Mouse (Mus musculus): Measurements from ENCODE around the gene Stat3.

Gene Stat3

DNA sequence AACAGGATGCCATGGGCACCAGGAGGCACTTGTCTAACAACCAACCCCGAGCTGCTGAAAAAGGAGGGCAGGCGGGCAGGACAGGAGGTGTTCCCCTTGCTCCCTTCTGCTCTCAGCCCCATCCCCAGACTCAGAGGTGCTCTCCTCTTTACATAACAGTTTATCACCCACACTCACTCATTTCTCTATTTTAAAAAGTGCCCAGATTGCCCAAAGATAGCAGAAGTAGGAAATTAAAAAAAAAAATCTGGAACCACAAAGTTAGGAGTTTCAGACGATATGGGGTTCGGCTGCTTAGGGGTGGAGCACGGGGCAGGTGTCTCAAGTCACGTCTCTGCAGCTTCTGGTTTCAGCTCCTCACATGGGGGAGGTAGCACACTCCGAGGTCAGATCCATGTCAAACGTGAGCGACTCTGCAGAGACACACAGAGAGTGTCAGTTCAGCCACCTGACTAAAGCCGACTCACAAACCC is 51.0 kb downstream of the Stat3 start:
- no peak for DNase-seq

DNA sequence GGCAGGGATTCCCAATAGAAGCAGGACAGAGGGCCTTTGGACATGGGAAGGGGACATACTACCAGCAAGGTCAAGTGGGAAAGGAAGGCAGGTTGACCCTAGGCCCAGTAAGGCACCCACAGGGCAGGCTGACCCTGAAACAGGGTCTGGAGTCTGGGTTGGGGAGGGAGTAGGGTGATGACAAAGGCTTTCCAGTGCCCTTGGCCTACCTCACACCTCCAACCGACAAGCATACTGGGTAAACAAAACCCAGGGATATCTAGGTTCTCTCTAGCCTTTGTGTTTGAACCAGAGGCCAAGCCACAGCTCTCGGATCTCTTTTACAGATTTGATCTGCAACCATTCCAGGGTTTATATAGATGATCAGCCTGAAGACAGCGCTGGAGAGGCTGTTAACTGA is 51.6 kb downstream of the Stat3 start:
- no peak for DNase-seq

DNA sequence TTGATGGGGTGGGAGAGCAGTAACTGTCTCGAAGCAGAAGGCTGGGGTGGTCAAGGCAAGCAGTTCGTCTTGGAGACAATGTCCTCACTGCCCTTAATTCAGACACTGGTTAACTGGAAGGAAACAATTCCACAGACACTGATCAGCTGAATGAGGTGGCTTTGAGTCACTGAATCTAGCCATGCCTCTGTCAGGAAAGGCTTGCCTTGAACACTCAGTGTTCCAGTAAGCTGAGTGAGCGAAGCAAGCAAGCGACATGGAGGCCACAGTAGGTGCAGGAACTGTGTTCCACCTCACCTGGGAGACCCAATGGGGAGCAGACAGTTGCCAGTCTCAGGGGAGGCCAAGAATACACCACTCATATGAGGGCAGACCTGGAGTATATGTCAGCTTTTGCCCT is 52.1 kb downstream of the Stat3 start:
- no peak for DNase-seq

DNA sequence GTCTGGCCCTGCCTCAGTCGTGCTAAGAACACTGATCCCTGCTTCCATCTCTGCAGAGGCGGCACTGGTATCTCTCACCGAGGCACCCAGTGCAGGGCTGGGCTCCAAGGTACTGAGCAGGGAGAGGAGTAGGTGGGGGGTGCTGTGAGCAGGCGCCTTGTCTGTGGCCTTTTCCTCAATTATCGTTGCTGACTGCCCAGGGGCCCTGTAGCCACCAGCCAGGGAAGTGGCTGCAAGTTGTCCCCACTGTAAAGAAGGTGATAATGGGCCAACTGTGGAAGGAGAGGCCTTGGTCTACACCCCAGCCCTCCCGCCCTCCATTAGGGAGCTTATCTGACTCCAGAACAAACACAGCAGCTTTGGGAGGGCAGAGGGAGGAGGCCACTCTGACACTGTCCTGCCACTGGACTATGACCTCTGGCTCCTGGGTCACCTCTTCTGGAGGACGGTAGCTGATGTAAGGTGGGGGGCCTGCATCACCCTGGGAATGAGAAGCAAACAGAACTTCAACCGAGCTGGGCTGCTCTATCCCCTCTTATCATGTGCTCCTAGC is 53.1 kb downstream of the Stat3 start:
- no peak for DNase-seq

DNA sequence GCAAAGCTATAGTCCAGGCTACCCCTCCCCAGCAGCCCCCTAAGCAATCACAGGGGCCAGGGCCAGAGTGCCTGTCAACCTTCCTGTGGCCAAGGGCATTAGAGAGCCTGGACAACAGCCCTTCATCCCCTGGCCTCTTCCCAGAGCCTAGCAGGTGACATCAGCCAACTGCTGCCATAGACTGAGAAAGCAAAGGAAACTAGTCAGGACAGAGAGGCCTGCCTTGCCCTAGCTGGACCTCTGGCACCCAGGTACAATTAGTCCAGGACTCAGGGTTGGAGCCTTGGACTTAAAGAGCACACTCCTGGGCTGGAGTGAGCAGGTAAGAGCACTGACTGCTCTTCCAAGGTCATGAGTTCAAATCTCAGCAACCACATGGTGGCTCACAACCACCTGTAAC is 53.9 kb downstream of the Stat3 start:
- no peak for DNase-seq

DNA sequence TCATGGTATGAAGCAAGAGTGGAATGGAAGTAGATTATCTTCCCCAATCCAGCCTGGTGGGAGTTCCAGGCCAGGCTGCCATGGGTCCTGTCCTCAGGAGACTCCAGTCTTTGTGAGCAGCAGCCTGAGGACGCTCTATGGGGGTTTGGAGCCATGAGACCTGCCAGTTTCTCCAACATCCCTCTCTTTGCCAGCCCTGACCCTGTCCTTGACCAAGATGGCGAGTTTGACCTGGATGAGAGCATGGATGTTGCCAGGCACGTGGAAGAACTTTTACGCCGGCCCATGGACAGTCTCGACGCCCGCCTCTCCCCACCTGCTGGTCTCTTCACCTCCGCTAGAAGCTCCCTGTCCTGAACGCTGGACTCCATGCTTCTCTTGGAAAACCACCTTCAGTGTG is 55.7 kb downstream of the Stat3 start:
- no peak for DNase-seq

DNA sequence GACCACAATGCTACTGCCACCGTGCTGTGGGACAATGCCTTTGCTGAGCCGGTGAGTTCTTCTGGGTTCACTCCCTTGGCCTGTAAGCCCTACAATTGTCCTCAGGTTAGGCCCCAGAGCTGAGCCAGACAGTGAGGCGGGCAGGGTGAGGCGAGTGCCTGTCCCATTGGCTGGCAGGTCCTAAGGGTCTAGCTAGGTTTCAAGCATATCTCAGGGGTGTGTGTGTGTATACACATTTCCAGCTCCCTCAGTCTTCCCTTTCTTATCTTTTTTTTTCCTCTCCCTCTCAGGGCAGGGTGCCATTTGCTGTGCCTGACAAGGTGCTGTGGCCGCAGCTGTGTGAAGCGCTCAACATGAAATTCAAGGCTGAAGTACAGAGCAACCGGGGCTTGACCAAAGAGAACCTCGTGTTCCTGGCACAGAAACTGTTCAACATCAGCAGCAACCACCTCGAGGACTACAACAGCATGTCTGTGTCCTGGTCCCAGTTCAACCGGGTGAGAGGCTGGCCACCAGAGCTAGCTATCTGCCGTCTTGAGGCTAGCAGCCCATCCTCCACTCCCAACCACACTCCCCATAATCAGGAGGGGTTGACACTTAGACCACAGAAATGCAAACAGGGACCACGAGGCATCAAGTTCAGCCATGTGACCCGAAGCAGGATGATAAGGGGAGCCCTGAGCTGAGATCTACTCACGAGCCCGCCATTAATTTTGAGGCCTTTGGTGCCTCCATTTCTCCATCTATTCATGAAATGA is 59.8 kb downstream of the Stat3 start:
- no peak for DNase-seq

DNA sequence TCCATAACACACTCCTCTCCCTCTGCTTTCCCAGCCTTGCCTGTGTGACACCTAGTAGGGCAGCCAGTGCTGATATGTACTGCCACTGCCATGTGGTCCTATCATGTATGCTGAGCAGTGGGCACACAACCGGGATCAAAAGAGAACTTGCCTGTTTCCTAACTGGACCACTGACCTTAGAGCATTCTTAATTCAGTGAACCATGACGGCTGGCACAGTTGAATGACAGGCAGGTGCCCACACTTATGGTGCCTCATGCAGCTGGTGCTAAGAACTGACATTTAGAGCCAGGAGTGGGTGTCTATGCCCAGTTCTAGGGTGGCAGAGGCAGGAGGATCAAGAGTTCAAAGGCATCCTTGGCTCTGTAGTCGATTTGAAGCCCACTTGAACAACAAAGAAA is 63.6 kb downstream of the Stat3 start:
- peak in 1 of 2 experiments; percentile 33 for DNase-seq

DNA sequence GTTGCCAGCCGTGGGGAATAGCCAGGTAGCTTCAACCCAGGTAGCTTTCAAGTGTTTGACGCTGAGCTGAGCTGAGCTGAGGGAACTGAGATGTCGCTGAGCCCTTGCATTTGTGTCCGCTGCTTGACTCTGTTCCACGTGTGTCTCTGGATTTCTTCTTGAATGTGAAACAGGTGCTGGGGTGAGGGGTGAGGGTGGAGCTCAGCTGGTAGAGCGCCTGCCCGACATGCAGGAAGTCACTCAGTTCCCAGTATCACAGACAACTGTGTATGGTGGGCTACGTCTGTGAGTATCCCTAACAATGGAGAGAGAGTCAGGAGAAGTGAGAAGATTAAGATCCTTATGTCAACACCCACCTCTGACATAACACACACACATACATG is 68.4 kb downstream of the Stat3 start:
- DNase-seq: no peak

DNA sequence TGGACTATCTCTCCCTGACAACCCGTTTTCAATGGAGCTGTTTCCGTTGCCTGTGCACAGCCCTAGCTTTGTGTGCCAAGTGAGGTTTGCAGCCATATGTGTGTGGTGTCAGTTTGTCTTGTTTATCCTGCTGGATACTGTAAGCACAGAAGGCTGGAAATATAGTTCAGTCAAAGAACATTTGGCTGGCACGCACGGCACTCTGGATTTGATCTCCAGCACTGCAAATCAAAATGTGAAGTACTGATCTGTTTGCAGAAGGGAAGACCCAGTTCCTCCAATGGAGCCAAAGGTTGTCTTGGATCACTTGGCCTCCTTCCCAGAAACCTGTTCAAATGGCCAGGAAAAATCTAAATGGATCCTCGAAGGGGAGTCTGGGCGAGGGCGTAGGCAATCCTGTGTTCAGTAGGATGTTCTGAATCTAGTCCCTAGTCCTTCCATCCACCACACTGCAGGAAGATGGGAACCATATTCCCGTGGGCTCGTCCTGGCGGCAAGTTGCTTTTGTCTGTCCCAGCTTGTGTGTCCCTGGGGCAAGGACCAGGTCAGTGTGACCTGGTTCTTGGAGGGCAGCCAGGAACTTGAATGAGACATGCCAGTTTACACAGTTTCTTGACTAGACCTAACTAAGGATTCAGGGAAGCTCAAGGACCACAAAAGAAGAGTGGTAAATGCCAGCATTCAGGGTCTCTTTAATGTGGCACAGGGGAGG is 68.9 kb downstream of the Stat3 start:
- DNase-seq: no peak

DNA sequence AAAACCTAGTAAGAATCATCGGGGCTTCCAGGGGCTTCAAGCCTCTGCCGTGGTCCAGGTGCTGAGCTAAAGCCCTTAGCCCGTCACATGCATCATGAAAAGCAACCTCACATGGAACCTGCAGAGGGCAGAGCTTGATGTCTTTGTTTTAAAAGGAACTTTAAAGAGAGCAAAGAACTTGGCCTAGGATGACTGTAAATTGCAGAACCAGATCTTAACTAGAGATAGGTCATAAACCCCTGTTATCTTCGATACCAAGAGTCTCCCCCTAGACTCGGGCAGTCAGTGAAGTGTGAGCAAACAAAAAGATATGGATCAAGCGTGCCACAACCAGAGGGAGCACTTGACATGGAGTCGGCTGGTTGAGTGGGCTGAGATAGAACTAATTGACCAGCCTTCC is 73.7 kb downstream of the Stat3 start:
- no peak for DNase-seq

DNA sequence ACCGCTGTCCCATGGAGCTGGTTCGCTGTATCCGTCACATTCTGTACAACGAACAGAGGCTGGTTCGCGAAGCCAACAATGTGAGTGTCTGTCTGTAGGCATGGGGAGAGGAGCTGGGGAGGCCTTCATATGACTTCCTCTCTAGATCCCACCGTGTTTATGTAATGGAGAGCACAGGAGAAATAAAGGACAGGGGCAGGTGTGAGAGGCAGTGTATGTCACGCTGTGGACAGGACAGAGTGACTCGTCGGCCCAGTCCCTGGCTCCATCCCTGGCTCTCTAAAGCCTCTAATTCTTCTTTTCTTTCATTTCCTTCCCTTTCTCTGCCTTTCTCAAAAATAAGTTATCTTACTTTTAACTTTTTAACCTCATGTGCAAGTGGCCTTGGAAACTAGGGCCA is 76.2 kb downstream of the Stat3 start:
- no peak for DNase-seq

DNA sequence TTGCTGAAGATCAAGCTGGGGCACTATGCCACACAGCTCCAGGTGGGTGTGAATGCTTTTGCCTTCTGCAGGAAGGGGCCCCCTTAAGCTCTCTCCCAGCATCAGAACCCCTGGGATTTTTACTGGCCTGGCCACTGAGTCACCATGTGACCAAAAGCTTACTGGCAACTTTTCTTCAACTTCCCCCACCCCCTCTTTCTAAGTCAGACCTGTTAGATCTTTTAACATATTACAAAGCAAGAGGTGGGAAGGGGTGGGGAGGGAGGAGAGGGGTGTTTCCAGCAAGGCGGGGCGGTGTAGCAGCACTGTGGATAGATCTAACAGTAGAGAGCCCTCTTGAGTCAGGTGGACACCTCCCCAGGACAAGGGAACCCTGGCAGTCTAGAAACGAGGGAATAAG is 77.5 kb downstream of the Stat3 start:
- no peak for DNase-seq

DNA sequence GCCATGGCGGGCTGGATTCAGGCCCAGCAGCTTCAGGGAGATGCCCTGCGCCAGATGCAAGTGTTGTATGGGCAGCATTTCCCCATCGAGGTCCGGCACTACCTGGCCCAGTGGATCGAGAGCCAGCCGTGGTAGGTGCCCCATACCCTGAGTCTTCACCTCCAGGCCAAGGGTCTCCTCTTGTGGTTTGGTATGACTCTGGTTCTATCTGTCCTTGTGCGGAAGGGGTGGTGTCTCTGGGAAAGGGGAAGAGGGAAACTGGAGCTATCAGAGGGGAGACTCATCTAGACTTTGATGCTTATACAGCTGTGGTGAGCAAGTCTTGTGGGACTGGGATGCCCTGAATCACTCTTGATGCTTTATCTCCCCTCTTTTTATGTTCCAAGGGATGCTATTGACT is 78.0 kb downstream of the Stat3 start:
- no peak for DNase-seq

DNA sequence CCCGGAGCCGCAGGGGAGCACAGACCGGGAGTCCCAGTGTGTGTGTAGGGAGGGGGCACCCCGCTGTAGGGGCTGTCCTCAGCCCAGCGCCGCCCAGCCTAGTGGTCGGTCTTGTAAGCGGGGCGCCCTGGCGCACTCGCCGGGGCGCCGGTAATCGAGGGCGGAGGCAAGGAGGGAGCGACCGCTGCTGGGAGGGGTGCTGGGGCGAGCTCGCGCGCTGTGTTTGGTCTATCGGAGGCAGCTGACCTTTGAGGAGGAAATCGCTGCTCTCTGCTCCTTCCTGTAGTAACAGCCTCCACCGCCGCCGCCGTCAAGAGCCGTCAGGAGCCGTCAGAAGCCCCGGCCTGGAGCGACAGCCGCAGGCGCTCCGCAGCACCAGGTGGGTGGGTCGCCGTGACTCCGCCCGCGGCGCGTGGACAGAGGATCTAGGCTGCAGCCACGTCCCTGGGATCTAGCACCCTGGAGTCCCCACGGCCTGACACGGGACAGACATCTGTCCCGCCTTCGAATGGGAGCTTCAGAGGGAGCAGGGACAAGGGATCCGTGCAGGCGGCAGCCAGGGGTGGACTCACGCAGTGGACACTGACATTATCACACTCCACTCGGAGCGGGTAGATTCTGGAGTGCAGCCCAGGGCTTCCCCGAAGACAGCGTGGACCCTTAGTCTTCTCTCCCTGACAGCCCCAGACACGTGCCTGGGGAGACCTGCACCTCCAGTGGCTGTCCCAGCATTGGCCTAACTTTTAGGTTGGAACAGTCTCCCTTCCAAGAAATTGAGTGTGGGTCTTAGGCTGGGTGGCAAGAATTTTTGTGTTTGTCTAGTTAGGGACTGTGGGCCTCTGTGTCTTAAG is 78.9 kb downstream of the Stat3 start:
- peak; percentile 83 to 91 for DNase-seq

DNA sequence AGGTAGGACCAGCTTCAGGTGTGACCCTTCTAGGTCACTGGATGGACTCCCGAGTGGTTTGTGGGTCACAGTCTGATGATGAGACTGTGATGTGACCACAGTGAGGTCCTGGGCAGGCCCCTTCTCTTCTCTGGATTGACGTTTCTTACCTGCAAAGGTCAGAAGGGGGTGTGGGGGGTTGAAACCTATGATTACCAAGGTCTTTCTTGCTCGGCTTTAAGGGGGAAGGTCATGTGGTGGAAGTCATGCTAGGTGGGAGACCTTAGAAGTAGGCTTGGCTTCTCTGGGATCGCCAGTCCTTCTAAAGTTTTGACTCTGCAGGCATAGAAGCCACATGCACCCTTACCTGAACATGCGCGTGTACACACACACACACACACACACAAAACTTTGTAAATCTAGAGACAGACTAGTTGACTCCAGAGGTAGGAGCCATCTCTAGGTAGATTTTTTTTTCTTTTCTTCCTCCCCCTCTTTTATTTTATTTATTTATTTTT is 79.7 kb downstream of the Stat3 start:
- no peak for DNase-seq

DNA sequence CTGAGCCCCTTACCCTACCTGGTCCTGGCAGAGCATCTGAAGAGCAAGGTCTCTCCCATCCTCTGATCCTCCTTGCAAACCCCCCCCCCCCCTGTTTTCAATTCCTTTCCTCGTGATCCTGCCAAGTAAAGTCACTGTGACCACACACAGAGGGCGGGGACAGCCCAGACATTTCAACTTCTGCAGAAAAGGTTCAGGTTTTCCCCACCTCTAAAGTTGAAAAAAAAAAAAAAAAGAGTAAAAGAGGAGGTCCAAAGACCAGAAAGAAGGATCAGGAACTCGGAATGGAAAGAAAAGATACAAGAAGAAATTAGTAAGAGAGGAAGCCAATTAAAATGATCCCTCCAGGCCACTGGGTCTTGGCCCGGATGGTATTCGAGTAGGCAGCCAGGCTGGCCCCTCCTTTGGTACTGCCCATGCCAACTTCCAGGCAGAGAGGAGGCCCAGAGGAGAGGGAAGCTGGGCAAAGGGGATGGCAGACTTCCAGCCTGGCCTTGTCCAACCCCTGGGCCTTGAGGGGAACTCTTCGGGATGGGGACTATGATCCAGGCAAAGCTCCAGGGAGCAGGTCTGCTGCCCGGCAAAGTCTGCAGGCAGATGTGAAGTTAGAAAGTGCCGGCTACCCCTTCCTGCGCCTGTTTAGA is 80.3 kb downstream of the Stat3 start, which contains the start of gene Stat5a:
TSS of gene Stat5a (plus strand) at position 417 of the 644 bp plus-strand sequence.
- DNase-seq: peak; percentile 29 to 56

DNA sequence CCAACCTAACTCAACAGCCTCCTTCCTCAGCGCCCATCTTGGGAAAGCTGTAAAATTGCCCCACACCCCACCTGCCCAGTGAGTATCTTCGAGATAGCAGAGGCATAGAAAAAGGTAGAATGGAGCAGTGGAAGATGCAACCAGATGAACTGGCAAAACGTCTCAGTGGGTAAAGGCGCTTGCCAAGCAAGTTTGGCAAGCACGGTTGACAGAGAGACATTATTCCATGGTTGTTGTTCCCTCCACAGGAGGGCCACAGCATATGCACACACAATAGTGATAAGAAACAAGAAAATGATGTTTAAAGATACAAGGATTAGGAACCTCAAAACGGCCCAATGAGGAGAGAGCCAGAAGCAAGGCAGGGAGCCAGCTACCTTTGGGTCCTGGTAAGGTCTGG is 81.4 kb downstream of the Stat3 start:
- DNase-seq: no peak

DNA sequence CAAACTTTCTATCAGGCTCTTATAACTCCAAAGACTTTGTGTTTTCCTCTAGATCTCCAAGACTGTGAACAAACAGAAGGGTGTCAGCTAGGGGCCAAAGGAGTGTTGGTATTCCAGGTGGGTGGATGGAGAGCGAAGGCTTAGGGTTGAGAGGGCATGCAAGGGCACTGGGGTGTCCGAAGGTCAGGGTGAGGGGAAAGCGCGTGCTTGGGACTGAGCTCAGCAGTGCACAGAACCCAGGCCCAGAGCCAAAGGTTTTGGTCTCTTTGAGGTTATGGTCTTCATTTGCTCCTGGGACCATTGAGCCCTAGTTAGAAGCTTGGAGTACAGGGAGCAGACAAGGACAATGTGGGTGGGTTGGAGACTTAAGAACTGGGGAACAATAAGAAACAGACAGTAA is 84.2 kb downstream of the Stat3 start:
- no peak for DNase-seq

DNA sequence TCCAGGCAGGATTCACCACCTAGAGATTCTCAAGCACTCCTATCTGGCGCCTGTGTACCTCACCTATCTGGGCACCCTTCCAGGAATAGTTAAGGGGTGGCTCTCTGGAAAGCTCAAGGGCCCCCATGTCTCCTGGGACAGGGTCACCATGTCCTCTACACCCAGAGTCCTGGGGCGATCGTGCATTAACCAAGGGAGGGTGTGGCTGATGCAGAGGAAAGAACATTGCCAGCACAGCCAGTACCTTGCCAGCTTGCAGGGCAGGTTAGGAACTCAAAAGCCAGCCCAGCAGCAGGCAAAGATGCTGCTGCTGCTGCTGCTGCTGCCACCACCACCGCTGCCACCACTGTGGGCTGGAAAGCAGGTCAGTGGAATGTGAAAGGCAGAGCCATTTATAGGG is 85.1 kb downstream of the Stat3 start:
- peak in 1 of 2 experiments; percentile 27 for DNase-seq

DNA sequence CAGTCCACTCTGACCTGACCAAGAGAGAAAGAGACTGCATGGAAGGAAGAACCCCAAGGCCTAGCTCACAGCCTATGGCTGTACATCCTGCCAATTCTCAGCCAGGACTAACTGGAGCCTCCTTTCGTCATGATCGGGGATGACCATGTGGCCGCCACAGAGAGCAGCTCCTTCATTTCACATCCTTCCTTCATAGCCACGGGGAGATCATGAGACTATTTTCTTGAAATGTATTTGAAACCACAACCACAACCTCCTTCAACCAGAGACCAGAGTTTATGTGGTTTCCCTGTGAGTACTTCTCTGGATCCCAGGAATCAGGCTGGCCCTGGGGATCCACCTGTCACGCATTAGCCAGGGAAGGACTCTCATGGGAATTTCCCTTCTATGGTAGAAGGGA is 86.3 kb downstream of the Stat3 start:
- DNase-seq: no peak

DNA sequence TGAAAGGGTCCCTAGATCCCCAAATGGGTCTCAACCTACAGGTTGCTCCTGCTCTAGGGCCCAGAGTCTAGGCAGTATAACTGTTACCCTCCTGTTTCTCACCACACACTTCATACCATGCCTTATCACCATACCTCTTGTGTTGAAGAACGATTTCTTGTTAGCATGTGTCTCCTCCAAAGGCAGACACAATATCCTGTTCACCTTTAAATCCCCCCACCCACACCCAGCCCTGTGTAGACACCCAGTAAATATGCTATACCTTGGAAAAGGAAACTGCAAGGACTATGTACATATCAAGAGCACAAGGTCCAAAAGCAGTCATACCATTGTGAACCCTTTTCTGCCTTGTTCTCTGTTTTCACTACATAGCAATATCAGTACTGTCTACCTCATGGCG is 87.3 kb downstream of the Stat3 start:
- no peak for DNase-seq
